Mouse (Mus musculus) adrenal gland, postnatal 4 days (tissue): ENCODE measurements at regions not wholly inside any gene's neighbourhood (a gene's known extent, or its start where the extent isn't known, plus 50 kb on each side); places are given as distances from the start of the nearest gene placed in this dataset. TPM values are rescaled to one million over a fixed set of nuclear protein-coding genes. Genes with fewer than 3 reads are reported as not detected.

ENCODE experiments used
- DNase-seq, 2 experiments: peaks; one replicate each; pipeline ENCODE4 v3.0.0; 2021 to 2022; ENCODE audit warnings: low spot score in 2 of 2, mixed read lengths in 2 of 2
- microRNA-seq: library from miRNA; unstranded; fragments of <30 nt; microRNA quantifications from one replicate; pipeline ENCODE4 v1.2.0, GENCODE M21; 2021

DNA sequence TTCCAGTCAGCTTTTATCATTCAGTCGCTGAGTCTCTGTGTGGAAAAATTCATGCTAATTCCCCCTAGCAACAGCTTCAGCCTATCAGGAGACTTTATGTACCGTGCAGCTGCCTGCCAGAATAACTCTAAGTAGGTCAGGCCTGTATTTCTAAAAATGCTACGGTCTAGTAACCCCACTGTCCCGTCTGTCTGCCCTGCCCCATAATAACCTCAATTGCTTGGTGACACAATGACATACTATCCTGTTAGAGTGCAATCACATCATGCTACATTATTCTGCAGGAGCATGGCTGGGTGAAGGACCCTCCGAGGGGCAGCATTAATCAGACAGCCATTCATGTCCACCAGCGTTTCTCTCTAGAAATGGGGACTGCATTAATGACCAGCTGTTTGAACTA is 158.9 kb downstream of the Gm11361 start:
- DNase-seq, result no peak

DNA sequence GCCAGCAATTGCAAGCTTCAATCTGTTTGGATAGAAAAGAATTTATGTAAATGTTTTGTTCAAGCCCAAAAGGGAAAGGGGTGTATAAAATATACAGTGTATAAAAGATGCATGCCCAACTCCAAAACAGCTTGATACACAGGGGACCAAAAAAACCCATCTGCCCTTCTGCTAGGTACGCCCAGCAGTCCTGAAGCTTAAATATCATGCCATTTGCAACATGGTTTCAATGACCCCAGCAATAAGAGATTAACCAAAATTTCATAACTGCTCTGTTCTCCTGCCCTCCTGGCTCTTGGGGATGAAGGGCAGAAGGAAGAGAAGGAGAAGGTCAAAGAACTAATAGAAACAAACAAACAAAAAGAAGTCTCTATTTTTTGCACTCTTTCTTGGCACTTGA is 158.4 kb downstream of the Gm11361 start:
- no peak for DNase-seq

DNA sequence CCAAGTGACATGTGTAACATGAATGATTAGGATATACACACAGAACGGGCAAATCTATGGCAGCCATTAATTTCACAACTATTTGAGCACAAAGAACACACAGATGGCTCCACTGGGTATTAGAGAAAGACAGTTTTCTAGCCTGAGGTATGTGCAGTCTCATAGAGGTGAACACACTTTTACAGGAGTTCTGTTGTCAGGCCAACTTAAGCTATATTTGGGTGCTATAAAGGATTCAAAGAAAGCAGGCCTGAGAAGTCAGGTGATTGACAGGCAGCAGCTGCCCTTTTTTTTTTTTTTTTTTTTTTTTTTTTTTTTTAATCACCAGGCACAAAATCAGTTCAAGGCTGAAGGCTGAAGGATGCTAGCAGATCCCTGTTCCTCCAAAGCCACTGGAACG is 153.0 kb downstream of the Gm11361 start:
- no peak for DNase-seq

DNA sequence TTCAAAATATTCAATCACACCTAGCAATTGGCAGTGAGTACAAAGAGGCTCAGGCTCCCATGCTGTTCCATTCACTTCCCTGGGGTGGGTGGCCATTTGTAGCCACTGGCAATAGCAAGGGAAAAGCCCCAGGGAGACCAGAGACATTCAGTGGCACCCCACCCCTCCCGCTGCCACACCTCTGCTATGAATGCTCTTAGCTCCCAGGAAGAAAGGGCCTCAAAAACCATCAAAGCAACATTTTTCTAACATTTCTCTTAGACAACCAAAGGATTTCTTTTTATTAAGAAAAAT is 152.2 kb downstream of the Gm11361 start:
- DNase-seq, result no peak

DNA sequence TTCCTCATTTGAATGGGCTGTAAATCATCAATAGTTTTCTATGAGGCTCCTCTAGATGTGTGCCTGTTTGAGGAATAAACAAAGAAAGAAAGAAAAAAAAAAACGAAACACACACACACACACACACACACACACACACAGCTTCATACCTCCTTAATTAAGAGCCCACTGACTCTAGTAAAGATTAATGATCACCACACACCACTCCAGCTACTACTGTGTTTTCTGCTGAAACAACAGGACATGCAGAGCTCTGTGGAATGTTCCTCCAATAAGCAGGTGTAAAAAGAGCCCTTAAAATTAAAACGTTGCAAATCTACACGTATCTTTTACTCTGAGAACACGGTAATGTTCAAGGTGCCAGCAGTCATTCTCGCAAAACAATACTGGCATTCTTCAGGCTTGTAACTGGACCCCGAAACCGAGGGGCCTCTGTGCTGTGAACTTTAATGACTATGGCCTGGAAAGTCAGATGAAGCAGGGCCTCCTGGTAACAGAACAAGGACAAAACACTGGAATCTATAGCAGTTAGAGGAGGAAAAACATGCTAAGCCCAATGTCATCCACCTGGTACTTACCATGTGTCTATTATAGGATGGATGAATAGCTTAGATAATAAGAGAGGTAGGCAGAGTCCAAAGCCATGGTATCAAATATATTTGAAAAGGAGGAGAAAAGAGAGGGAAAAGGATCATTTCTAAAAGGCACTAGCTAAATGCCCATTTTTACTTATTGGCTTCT is 151.7 kb downstream of the Gm11361 start:
- DNase-seq, result no peak

DNA sequence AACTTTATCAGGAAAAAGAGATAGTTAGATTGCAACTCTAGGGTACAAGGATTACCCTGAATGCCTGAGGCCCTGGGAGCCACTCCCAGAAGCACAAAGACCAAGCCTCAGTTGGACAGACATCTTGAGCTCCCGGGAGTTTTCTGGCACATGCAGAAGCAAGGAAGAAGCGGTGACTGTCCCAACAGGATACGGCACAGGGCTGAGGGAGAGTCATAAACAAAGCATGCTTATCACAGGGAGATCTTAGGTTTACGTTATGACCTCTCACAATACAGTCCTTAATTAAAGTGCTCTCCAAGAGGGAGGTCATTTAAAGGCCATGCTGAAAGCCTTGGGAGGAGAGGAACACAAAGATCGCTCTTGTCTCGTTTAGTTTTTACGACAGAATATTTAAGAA is 143.1 kb downstream of the Gm11361 start:
- DNase-seq, result no peak

Small RNA genes in the stretch of these regions (microRNA-seq; reads per million reads assigned to microRNA genes)
- not detected for gene Mir6368
